Mouse (Mus musculus): ENCODE data around the gene Vcpkmt. TPM values are rescaled to one million over a fixed set of nuclear protein-coding genes. Genes with fewer than 3 reads are reported as not detected.
A peak's percentile ranks its signal among the peaks of the same experiment; 100 is the strongest.
"Not testable (repeated sequence)": the region's sequence is repeated elsewhere in the genome, so short reads cannot be mapped to it uniquely, and the experiment has no call there.

Gene Vcpkmt
- 16.2 and 17.1 TPM in 2 replicates for polyA plus RNA-seq (2012; rRNA removed)

DNA sequence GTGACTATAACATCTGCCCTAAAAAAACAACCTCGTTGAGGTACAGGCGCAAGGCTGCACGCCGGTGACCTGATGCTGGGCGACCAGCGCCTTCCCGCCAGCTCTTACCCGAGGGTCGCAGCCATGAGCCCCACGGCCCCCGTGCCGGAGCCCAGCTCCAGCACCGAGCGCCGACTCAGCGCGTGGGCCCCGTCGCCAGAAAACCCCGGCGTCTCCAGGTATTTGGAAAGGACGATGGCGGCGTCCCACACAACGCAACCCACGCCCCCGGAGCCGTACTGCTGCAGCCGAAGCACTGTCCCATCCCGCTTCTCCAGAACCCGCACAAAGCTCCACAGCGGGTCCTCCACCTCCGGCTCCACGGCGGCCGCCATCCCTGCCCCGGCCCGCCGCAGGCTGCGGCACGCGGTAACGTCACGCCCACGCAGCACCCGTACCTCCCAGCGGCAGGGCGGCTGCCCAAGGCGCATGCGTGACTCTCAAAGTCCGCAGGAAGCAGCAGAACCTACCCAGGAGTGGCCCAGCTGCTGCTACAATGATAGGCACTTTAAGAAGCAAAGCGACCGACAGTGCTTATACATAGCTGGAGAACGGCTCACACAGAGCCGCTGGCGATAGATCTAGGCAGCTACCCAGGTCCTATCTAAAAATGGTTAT lies at the start of gene Vcpkmt:
Gene Vcpkmt, minus strand, starts transcription at position 416 of the 657 bp plus-strand sequence.
- peak; percentile 97 for DNase-seq (ENCODE audit: low read depth)
- no peak for TF ChIP-seq CTCF (IDR thresholded peaks at IDR 0.05; ENCODE audit: borderline replicate concordance, extremely low read depth, insufficient read depth, insufficient read length)
- TF ChIP-seq POLR2A (IDR thresholded peaks at IDR 0.05; ENCODE audit: borderline replicate concordance, extremely low read depth, insufficient read depth, insufficient read length, poor library complexity, severe bottlenecking) = peak; percentile 98

DNA sequence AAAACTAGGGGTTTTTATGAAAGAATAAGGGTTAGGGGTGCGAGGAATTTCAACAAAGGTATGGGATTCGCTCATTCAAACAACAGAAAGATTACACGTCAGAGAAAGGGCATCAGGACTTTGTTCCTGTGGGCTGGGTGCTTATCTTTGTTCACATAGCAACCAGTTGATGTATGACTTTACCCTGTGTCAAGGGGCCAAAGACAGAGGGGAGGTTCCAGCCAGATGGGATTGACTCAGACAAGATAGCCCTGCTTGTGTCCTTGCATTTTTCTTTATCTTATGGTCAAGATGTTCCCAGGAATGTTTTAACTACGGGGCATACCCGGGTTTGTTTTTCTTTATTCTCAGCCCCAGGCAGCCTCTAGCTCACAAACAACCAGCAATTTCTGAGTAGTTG lies 35.8 kb upstream of the Vcpkmt start:
- DNase-seq (ENCODE audit: low read depth) = not testable (repeated sequence)

- TF ChIP-seq POLR2A (IDR thresholded peaks at IDR 0.05; ENCODE audit: borderline replicate concordance, extremely low read depth, insufficient read depth, insufficient read length, poor library complexity, severe bottlenecking) = no peak
- TF ChIP-seq CTCF (IDR thresholded peaks at IDR 0.05; ENCODE audit: borderline replicate concordance, extremely low read depth, insufficient read depth, insufficient read length) = no peak
- no peak for DNase-seq (ENCODE audit: low read depth)
Measured at GRCm38 (mm10) chr12:69604367-69604766, 21.5 kb upstream of the Vcpkmt start.

DNA sequence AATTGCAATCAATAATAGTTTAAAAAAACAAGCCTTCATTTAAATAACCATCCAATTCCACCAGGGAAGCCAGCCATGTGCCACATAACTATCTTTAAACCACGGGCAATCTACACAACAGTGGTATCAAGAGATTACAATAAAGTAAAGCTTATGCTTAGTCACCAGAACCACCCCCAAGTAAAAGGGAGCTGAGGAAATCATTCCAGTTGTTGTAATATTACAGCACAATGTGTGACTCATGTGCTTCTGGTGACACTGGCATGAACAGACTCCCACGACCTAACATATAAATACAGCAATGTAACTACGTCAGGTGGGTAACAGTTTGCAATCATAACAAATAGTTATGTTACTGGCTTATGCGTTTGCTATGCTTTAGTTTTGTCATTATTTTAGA lies 14.6 kb upstream of the Vcpkmt start:
- TF ChIP-seq CTCF (IDR thresholded peaks at IDR 0.05; ENCODE audit: borderline replicate concordance, extremely low read depth, insufficient read depth, insufficient read length) (no peak), POLR2A (IDR thresholded peaks at IDR 0.05; ENCODE audit: borderline replicate concordance, extremely low read depth, insufficient read depth, insufficient read length, poor library complexity, severe bottlenecking) (no peak)
- DNase-seq (ENCODE audit: low read depth) = no peak

GRCm38 (mm10) chr12:69593130-69593529 lies 10.3 kb upstream of the Vcpkmt start:
- DNase-seq (ENCODE audit: low read depth) = no peak
- TF ChIP-seq POLR2A (IDR thresholded peaks at IDR 0.05; ENCODE audit: borderline replicate concordance, extremely low read depth, insufficient read depth, insufficient read length, poor library complexity, severe bottlenecking) (no peak), CTCF (IDR thresholded peaks at IDR 0.05; ENCODE audit: borderline replicate concordance, extremely low read depth, insufficient read depth, insufficient read length) (no peak)

DNA sequence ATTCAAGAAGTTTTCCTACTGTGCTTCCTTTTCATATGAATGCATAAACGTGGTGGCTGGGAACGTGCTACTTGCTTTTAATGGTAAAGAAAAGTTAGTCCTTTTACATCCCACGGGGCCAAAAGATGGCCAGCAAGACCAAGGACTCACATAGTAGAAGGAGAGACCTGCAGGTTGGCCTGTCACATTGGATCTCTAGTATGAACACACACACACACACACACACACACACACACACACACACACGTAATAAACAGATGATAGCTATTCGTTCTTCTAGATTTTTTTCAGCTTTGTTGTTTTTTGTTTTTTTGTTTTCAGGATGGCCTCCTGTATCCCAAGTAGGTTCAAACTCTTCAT lies 422 bp upstream of the Vcpkmt start:
- TF ChIP-seq POLR2A (IDR thresholded peaks at IDR 0.05; ENCODE audit: borderline replicate concordance, extremely low read depth, insufficient read depth, insufficient read length, poor library complexity, severe bottlenecking) = no peak
- no peak for TF ChIP-seq CTCF (IDR thresholded peaks at IDR 0.05; ENCODE audit: borderline replicate concordance, extremely low read depth, insufficient read depth, insufficient read length)
- DNase-seq (ENCODE audit: low read depth) = no peak

GRCm38 (mm10) chr12:69582216-69582612 lies 614 bp downstream of the Vcpkmt start:
- DNase-seq (ENCODE audit: low read depth) = no peak
- TF ChIP-seq CTCF (IDR thresholded peaks at IDR 0.05; ENCODE audit: borderline replicate concordance, extremely low read depth, insufficient read depth, insufficient read length) (no peak), POLR2A (IDR thresholded peaks at IDR 0.05; ENCODE audit: borderline replicate concordance, extremely low read depth, insufficient read depth, insufficient read length, poor library complexity, severe bottlenecking) (no peak)

GRCm38 (mm10) chr12:69579623-69580022 lies 3.2 kb downstream of the Vcpkmt start:
- DNase-seq (ENCODE audit: low read depth) = no peak
- TF ChIP-seq CTCF (IDR thresholded peaks at IDR 0.05; ENCODE audit: borderline replicate concordance, extremely low read depth, insufficient read depth, insufficient read length) = no peak
- no peak for TF ChIP-seq POLR2A (IDR thresholded peaks at IDR 0.05; ENCODE audit: borderline replicate concordance, extremely low read depth, insufficient read depth, insufficient read length, poor library complexity, severe bottlenecking)

GRCm38 (mm10) chr12:69576120-69576627 lies 6.7 kb downstream of the Vcpkmt start:
- no peak for TF ChIP-seq POLR2A (IDR thresholded peaks at IDR 0.05; ENCODE audit: borderline replicate concordance, extremely low read depth, insufficient read depth, insufficient read length, poor library complexity, severe bottlenecking)
- TF ChIP-seq CTCF (IDR thresholded peaks at IDR 0.05; ENCODE audit: borderline replicate concordance, extremely low read depth, insufficient read depth, insufficient read length) = no peak
- no peak for DNase-seq (ENCODE audit: low read depth)

- TF ChIP-seq POLR2A (IDR thresholded peaks at IDR 0.05; ENCODE audit: borderline replicate concordance, extremely low read depth, insufficient read depth, insufficient read length, poor library complexity, severe bottlenecking) (no peak), CTCF (IDR thresholded peaks at IDR 0.05; ENCODE audit: borderline replicate concordance, extremely low read depth, insufficient read depth, insufficient read length) (peak; percentile 66; the same call in 1 of the 2 replicates)
- peak; percentile 92 for DNase-seq (ENCODE audit: low read depth)
Measured at GRCm38 (mm10) chr12:69573916-69574881, 8.6 kb downstream of the Vcpkmt start.

DNA sequence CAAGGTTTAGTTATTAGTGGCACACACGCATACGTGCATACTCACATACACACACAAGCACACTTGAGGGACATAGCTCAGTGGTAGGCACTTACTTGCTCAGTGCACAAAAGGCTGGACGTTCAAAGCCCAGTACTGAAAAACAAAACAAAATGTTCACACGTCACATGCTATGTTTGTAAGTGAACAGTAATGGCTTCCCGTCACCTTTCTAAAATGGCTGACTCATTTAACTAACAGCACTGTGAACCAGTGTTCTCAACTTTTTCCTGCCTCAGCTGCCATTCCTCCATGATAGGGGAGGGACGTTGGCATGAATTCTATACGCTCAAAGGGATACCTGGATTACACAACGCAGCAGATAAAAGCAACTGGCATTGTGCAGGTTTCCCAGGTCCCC lies 9.6 kb downstream of the Vcpkmt start:
- TF ChIP-seq POLR2A (IDR thresholded peaks at IDR 0.05; ENCODE audit: borderline replicate concordance, extremely low read depth, insufficient read depth, insufficient read length, poor library complexity, severe bottlenecking) (no peak), CTCF (IDR thresholded peaks at IDR 0.05; ENCODE audit: borderline replicate concordance, extremely low read depth, insufficient read depth, insufficient read length) (no peak)
- DNase-seq (ENCODE audit: low read depth) = no peak
